Mouse (Mus musculus) heart, postnatal 14 days (tissue): Measurements from ENCODE around the gene Fip1l1. TPM values are rescaled to one million over a fixed set of nuclear protein-coding genes. Genes with fewer than 3 reads are reported as not detected.

Experiments used
- total RNA-seq, 2 experiments: library from RNA; stranded (reverse); gene quantifications; 2 replicates each; pipeline ENCODE4 v1.2.3; 2021

Fip1l1 gene
- total RNA-seq, 2 experiments from 2014 or later: 30.2 to 33.5 TPM

Other genes with a start within 250 kb of the Fip1l1 start
- 10 to 100 TPM; 11.7 to 13.4 TPM for gene Scfd2, start 3.7 kb upstream of the Fip1l1 start, total RNA-seq
- 1 to 10 TPM; 5.9 to 7.8 TPM for gene Lnx1, start 167.5 kb downstream of the Fip1l1 start, total RNA-seq